Mouse (Mus musculus) left cerebral cortex, adult 9 months (tissue): ENCODE results near the gene Sap30.
A peak's percentile ranks its signal among the peaks of the same experiment; 100 is the strongest.
"Not testable (repeated sequence)": the region's sequence is repeated elsewhere in the genome, so short reads cannot be mapped to it uniquely, and the experiment has no call there.

Experiments
- DNase-seq, 2 experiments: peaks; one replicate each; pipeline ENCODE4 v3.0.0; 2022; ENCODE audit warnings: low spot score in 2 of 2

Gene Sap30

DNA sequence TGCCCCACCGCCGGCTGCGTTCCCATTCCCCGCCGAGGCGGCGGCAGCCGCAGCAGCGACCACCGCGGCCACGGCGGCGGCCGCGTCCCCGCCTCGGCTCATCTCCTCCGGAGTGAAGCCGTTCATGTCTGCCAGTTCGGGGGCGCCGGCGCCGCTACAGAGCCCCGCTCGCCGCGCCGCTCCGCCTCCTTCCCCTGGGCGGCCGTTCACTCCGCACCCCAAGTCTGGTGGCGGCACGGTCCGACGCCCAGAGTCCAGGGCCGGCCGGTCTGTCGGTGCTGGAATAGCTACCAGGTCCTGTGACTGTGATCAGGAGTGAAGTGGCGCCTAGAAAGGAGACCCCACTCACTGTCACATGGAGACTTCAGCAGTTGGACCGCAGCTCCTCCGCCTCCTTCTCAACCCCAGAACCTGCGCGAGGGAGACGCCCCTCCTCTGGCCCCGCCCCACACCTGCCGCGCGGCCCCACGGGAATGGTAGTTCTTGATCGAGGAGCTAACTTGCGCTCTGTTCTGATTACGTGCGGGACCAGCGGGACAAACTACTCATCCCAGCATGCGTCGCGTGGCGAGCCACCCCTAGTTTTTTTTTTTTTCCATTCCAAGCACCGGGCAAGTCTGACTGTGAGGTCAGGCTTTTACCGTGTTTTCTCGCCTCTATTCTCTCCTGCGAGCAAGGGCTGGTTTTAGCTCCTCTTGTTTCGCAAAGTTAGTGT lies at the start of gene Sap30:
Sap30 (minus strand) TSS at position 420 of the 715 bp plus-strand sequence.
- DNase-seq: peak; percentile 90 to 98

- DNase-seq: no peak
Observed at GRCm38 (mm10) chr8:57536167-57536566, 48.5 kb upstream of the Sap30 start.

GRCm38 (mm10) chr8:57534495-57534894 lies 46.8 kb upstream of the Sap30 start:
- DNase-seq: no peak

DNA sequence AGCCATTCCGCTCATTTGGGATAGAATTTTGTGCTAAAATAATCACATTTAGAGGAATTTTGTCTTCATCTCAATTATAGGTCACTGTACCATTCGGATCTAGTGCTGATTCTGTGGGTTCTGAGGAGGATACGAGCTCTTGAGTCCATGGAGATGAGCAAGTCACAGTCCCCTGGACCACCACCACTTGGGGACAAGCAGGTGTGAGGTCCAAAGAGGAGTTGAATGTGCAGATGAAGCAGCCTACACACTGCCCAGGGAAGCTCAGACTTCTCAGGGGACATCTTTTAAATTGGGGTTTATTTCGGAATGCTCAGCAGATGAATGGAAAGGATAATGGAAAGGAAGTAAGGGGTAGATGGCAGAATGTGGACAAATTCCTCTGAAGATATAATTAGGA lies 45.4 kb upstream of the Sap30 start:
- DNase-seq: no peak

GRCm38 (mm10) chr8:57532223-57532622 lies 44.6 kb upstream of the Sap30 start:
- peak in 1 of 2 experiments; percentile 32 for DNase-seq

GRCm38 (mm10) chr8:57530666-57531349 lies 43.1 kb upstream of the Sap30 start:
- DNase-seq: peak in 1 of 2 experiments; percentile 73

DNA sequence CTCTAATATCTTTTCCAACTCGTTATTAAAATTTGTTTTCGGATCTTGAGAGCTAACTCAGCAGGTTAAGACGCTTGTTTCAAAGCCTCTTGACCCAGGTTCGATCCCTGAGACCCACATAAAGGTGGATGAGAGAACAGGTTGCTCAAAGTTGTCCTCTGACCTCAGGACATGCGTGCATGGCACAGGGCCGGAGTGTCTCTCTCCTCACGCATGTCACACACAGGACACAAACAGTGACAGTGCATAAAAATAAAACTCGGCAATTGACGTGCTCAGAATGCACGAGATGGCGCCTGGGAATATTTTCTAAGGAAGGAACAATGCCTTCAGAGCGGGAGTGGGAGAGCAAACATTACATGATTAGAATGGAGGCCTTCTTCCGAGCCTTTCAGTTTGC lies 42.6 kb upstream of the Sap30 start:
- no peak for DNase-seq

- DNase-seq: no peak
Observed at GRCm38 (mm10) chr8:57528036-57528435, 40.4 kb upstream of the Sap30 start.

- no peak for DNase-seq
Observed at GRCm38 (mm10) chr8:57520186-57520786, 32.6 kb upstream of the Sap30 start.

DNA sequence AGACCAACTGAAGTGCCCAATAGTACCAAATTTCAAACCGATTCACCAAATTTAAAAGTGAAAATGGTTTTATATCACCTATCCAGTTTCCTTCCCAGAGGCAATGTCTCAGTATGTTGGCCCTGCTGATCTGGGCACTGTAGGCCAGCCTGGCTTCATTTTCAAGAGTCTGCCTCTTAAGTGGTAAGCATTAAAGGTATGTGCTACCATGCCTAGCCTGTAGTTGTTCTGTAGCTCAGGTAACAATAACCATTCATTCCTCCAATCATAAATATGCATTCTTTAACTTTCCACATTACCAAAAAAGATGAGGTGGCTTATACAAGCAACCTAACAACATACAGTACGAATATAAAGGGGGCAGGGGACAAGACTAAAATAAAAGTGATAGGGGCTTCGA lies 30.1 kb upstream of the Sap30 start:
- no peak for DNase-seq

DNA sequence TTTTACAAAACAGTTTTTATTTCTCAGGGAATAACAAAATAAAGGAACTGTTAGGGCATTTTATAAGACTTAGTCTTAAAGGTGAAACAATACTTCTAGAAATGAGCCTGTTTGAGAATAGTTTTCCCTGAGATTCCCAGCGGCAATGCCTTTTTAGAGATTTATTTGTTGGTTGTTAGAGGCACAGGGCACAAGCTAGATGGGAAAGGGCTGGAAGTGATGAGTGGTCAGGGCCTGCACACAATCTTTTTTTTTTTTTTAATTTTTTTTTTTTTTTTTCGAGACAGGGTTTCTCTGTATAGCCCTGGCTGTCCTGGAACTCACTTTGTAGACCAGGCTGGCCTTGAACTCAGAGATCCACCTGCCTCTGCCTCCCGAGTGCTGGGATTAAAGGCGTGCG lies 29.0 kb upstream of the Sap30 start:
- not testable (repeated sequence) for DNase-seq

DNA sequence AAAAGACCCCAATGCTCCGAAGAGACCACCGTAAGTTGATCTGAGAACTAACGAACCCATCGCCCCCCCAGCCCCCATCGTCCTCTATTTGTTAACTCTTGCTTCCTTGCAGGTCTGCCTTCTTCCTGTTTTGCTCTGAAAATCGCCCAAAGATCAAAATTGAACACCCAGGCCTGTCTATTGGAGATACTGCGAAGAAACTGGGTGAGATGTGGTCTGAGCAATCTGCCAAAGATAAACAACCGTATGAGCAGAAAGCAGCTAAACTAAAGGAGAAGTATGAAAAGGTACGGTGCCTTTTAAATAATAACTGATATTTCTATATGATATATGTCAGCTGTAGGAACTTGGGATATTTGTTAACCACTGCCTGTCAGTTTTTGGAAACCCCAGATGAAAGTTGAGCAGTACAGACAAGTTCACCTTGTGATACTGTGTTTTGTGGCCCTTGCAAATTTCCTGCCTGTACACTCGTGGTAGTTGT lies 25.6 kb upstream of the Sap30 start:
- DNase-seq: not testable (repeated sequence)

DNA sequence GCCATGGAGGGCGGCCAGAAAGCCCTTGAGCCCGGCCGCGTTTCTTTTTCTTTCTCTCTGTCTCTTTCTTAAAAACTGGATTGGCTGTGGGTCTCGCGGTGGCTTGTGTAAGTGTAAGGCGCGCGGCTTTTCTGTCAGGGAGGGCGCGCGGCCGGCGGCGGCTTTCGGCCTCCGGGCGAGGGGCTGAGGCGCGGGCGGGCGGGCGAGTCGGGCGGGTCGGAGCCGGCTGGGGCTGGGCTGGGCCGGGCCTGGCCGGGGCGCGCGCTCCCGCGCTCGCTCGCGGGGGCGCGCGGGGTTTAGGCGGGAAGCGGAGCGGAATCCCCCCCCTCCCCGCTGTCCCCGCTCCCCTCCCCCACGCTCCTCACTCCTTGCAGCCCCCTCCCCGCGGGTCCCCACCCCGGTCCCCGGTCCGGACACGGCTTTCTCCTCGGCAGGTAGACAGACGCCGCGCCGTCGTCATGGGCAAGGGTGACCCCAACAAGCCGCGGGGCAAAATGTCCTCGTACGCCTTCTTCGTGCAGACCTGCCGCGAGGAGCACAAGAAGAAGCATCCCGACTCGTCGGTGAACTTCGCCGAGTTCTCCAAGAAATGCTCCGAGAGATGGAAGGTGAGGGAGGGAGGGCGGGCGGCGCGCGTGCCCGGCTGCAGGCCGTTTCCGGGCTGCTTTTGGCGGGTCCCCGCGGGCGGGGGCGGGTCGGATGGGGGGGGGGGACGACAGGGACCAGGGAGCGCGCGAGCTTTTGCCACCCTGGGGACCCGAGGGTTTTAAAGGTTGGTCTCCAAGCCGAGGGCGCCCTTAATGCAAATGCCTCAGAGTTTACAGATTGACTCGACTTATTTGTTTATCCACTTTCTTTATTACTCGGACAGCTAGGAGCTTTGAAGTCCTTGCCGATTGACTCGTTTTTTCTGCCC lies 24.7 kb upstream of the Sap30 start:
- DNase-seq: no peak

DNA sequence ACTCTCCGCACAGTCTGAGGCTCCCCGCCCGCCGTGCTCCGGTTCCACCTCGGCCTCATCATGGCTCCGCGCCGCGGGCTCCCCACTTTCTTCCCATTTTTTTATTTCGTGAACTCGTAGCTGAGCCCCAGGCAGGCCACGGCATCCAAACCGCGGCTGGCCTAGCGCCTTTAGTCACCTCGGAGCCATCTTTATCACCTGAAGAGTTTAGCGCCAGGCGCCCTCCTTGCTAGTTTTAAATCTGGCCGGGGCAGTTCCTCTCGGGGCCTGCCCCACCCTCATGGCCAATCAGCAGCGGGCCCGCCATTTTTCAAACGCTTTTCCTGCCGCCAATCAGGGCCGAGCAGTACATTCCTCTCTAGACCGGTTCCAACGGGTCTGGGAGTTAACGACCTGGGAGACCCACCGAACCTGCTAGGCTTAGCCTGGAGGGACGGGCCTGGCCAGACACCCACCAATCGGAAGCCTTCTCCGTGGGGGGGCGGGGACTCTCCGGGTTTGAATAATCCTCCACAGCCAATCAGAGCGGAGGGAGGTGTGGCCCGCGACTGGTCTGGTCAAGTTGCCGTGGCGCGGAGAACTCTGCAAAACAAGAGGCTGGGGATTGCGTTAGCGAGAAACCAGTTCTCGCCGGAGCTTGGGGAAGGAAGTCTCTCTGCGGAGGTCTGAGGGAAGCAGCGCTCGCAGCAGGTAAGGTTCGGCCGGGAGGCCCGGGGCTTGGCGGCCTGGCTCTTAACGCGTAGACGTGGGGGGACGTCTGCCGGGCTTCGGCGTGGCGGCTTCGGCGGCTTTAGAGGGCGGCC lies 23.9 kb upstream of the Sap30 start, which contains the start of gene Hmgb2:
Hmgb2 (plus strand) TSS at position 592 of the 803 bp plus-strand sequence.
- peak; percentile 99 for DNase-seq

- no peak for DNase-seq
Observed at GRCm38 (mm10) chr8:57510791-57511315, 23.2 kb upstream of the Sap30 start.

- DNase-seq: no peak
Observed at GRCm38 (mm10) chr8:57508657-57509056, 21.0 kb upstream of the Sap30 start.

DNA sequence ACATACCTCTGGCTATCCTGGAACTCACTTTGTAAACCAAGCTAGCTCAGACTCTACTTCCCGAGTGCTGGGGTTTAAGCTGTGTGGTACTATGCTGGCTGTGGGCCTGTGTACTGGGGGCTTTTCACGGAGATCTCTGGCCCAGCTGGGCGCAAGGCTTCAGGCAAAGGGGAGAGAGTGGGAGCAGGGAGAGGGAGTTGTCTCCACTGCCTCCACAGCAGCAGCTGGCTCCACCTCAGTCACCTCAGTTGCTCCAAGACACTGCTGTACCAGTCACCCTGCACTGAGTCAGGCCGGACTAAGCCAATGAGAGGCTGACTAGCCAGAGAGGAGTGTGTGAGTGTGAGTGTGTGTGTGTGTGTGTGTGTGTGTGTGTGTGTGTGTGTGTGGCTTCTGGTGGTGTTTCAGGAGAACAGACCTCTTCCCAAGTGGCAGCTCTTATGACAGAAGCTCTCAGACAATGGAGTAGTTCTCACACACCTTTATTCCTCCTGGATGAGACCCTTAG lies 19.9 kb upstream of the Sap30 start:
- no peak for DNase-seq

- not testable (repeated sequence) for DNase-seq
Observed at GRCm38 (mm10) chr8:57505500-57505899, 17.8 kb upstream of the Sap30 start.

GRCm38 (mm10) chr8:57503641-57504040 lies 16.0 kb upstream of the Sap30 start:
- peak in 1 of 2 experiments; percentile 71 for DNase-seq

DNA sequence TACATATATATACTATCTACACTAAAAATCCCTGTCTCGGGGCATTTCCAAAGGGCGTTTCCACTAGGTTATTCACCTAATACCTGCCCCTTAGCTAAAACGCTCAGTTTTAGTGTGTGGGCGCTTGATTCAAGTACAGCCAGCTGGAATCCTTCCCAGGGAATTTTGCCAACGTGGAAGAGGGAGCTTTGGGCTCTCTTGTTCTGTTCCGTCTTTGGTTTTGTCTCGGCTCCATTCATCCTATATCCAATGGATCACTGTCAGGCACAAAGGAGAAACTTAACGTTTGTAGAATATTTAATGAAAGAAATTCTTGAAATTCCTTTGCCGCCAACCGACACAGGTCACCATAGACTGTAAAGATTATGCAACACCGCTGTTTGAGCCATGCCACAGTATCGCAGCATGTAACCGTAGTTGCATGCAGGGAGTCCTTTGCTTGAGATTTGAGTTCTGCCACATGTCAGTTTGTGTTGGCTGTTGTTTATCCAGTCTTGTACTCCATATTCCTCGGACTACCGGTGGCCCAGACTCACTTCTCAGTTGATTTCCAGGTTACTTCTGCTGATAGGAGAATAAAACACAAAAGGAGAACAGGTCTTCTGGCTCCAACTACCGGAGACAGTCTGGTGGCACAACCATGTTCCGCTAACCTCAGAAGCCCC lies 11.3 kb upstream of the Sap30 start:
- DNase-seq: peak in 1 of 2 experiments; percentile 47
